Mouse (Mus musculus): ENCODE results near the gene Apaf1. TPM values are rescaled to one million over a fixed set of nuclear protein-coding genes. Genes with fewer than 3 reads are reported as not detected.

The Apaf1 gene
- polyA plus RNA-seq, 1 experiment from 2014 or later, result 24.5 TPM

GRCm38 (mm10) chr10:91098056-91098455, 15.5 kb upstream of the Apaf1 start:
- Histone ChIP-seq H3K4me3 (ENCODE audit: low read depth, low read length) (no peak overlapping the region), H3K27ac (ENCODE audit: low read length) (no peak overlapping the region), H3K27me3 (ENCODE audit: control insufficient read depth, insufficient read depth, low read length) (no peaks in the 10 kb centered on the region), H3K4me2 (replicated peaks; ENCODE audit: low read depth, low read length) (no peak overlapping the region), H3K9me3 (ENCODE audit: control insufficient read depth, low read depth, low read length) (no peaks in the 10 kb centered on the region), H3K4me1 (ENCODE audit: control insufficient read depth, insufficient read depth, low read length) (no peaks in the 10 kb centered on the region), H3K36me3 (ENCODE audit: control insufficient read depth, insufficient read depth, low read length) (peaks cover 9% of the 10 kb centered on the region), H3K9ac (replicated peaks; ENCODE audit: low read depth, low read length) (no peak overlapping the region)
- ATAC-seq (ENCODE audit: insufficient number of reproducible peaks, insufficient read depth, low FRiP score, low read depth), result no peak
- WGBS, result 92% methylated on average over 8 of the region's 8 CpGs

- no peaks in the 10 kb centered on the region for H3K9me3 ChIP-seq (ENCODE audit: control insufficient read depth, low read depth, low read length)
- H3K4me2 ChIP-seq (replicated peaks; ENCODE audit: low read depth, low read length), result no peak overlapping the region
- H3K27ac ChIP-seq (ENCODE audit: low read length), result no peak overlapping the region
- no peak overlapping the region for H3K9ac ChIP-seq (replicated peaks; ENCODE audit: low read depth, low read length)
- no peak for ATAC-seq (ENCODE audit: insufficient number of reproducible peaks, insufficient read depth, low FRiP score, low read depth)
- no peaks in the 10 kb centered on the region for H3K27me3 ChIP-seq (ENCODE audit: control insufficient read depth, insufficient read depth, low read length)
- no peaks in the 10 kb centered on the region for H3K4me1 ChIP-seq (ENCODE audit: control insufficient read depth, insufficient read depth, low read length)
- H3K36me3 ChIP-seq (ENCODE audit: control insufficient read depth, insufficient read depth, low read length), result peaks cover 11% of the 10 kb centered on the region
- no peak overlapping the region for H3K4me3 ChIP-seq (ENCODE audit: low read depth, low read length)
- WGBS, result 84% methylated on average over 15 of the region's 15 CpGs
Observed at GRCm38 (mm10) chr10:91094251-91095104, 11.9 kb upstream of the Apaf1 start.

- no peak overlapping the region for H3K9ac ChIP-seq (replicated peaks; ENCODE audit: low read depth, low read length)
- H3K4me2 ChIP-seq (replicated peaks; ENCODE audit: low read depth, low read length), result no peak overlapping the region
- no peak overlapping the region for H3K4me3 ChIP-seq (ENCODE audit: low read depth, low read length)
- no peak for ATAC-seq (ENCODE audit: insufficient number of reproducible peaks, insufficient read depth, low FRiP score, low read depth)
- H3K36me3 ChIP-seq (ENCODE audit: control insufficient read depth, insufficient read depth, low read length), result peaks cover 11% of the 10 kb centered on the region
- H3K4me1 ChIP-seq (ENCODE audit: control insufficient read depth, insufficient read depth, low read length), result no peaks in the 10 kb centered on the region
- no peaks in the 10 kb centered on the region for H3K9me3 ChIP-seq (ENCODE audit: control insufficient read depth, low read depth, low read length)
- H3K27ac ChIP-seq (ENCODE audit: low read length), result no peak overlapping the region
- H3K27me3 ChIP-seq (ENCODE audit: control insufficient read depth, insufficient read depth, low read length), result no peaks in the 10 kb centered on the region
- whole genome bisulfite sequencing, result 88% methylated on average over 4 of the region's 4 CpGs
Observed at GRCm38 (mm10) chr10:91092812-91093211, 10.2 kb upstream of the Apaf1 start.

DNA sequence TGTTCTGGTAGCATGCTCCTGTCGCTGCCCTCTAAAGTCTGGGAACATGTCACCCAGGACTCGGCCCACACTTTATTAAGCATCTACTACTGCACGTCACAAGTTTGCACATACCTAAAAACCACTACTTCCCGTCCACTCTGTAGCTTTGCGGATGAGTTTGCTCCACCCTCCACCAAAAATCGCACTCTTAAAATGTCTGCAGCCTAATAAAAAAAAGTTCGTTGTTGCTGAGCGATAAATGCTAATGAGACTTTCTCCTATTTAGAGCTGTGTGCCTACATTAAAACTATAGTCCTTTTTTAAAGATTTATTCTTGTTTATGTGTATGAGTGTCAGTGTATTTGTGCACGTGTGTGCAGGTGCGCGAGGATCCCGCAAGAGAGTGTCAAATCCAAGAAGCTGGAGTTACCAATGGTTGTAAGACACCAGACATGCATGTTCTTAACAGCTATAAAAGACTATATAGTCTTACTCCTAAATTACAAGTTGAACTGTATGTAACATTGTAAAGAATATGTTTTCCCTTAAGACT, 890 bp upstream of the Apaf1 start:
- ATAC-seq (ENCODE audit: insufficient number of reproducible peaks, insufficient read depth, low FRiP score, low read depth), result no peak
- peak overlapping the region; percentile 95 for H3K4me3 ChIP-seq (ENCODE audit: low read depth, low read length)
- no peaks in the 10 kb centered on the region for H3K4me1 ChIP-seq (ENCODE audit: control insufficient read depth, insufficient read depth, low read length)
- H3K4me2 ChIP-seq (replicated peaks; ENCODE audit: low read depth, low read length), result peak overlapping the region; percentile 71
- no peaks in the 10 kb centered on the region for H3K27me3 ChIP-seq (ENCODE audit: control insufficient read depth, insufficient read depth, low read length)
- no peaks in the 10 kb centered on the region for H3K9me3 ChIP-seq (ENCODE audit: control insufficient read depth, low read depth, low read length)
- 42% methylated on average over 12 of the region's 12 CpGs for WGBS
- H3K36me3 ChIP-seq (ENCODE audit: control insufficient read depth, insufficient read depth, low read length), result peaks cover 6% of the 10 kb centered on the region; the same call in 1 of the 2 replicates
- peak overlapping the region; percentile 84 for H3K9ac ChIP-seq (replicated peaks; ENCODE audit: low read depth, low read length)
- H3K27ac ChIP-seq (ENCODE audit: low read length), result peak overlapping the region; percentile 86

GRCm38 (mm10) chr10:91081959-91082507, 537 bp downstream of the Apaf1 start:
- peak; percentile 12 for ATAC-seq (ENCODE audit: insufficient number of reproducible peaks, insufficient read depth, low FRiP score, low read depth)
- Histone ChIP-seq H3K36me3 (ENCODE audit: control insufficient read depth, insufficient read depth, low read length) (peaks cover 10% of the 10 kb centered on the region), H3K4me3 (ENCODE audit: low read depth, low read length) (peak overlapping the region; percentile 95), H3K27ac (ENCODE audit: low read length) (peak overlapping the region; percentile 82), H3K9ac (replicated peaks; ENCODE audit: low read depth, low read length) (peak overlapping the region; percentile 84), H3K4me2 (replicated peaks; ENCODE audit: low read depth, low read length) (peak overlapping the region; percentile 68), H3K9me3 (ENCODE audit: control insufficient read depth, low read depth, low read length) (no peaks in the 10 kb centered on the region), H3K4me1 (ENCODE audit: control insufficient read depth, insufficient read depth, low read length) (no peaks in the 10 kb centered on the region), H3K27me3 (ENCODE audit: control insufficient read depth, insufficient read depth, low read length) (no peaks in the 10 kb centered on the region)
- WGBS, result under 1% methylated on average over 25 of the region's 27 CpGs

DNA sequence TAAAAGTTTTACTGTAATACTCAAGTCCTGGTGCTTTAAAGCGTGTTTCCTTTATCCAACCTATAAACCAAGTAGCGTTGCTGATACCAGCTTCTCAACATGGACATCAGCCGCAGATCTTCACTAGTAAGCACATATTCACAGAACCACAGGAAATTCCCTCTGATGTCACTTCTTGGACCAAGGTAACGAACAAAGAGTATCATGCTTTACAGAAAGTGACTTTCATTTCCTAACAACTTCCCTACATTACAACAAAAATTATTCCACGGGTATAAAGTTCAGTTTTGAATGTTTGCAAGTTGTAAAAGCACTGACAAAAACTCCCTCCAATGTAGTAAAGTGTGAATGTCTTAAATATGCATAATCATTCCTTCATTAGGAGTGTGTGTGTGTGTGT, 2.0 kb downstream of the Apaf1 start:
- WGBS, result 86% methylated on average over 5 of the region's 5 CpGs
- H3K4me2 ChIP-seq (replicated peaks; ENCODE audit: low read depth, low read length), result no peak overlapping the region
- no peaks in the 10 kb centered on the region for H3K27me3 ChIP-seq (ENCODE audit: control insufficient read depth, insufficient read depth, low read length)
- peaks cover 21% of the 10 kb centered on the region for H3K36me3 ChIP-seq (ENCODE audit: control insufficient read depth, insufficient read depth, low read length)
- H3K4me3 ChIP-seq (ENCODE audit: low read depth, low read length), result no peak overlapping the region
- no peak overlapping the region for H3K27ac ChIP-seq (ENCODE audit: low read length)
- H3K9ac ChIP-seq (replicated peaks; ENCODE audit: low read depth, low read length), result no peak overlapping the region
- no peak for ATAC-seq (ENCODE audit: insufficient number of reproducible peaks, insufficient read depth, low FRiP score, low read depth)
- no peaks in the 10 kb centered on the region for H3K9me3 ChIP-seq (ENCODE audit: control insufficient read depth, low read depth, low read length)
- H3K4me1 ChIP-seq (ENCODE audit: control insufficient read depth, insufficient read depth, low read length), result no peaks in the 10 kb centered on the region

DNA sequence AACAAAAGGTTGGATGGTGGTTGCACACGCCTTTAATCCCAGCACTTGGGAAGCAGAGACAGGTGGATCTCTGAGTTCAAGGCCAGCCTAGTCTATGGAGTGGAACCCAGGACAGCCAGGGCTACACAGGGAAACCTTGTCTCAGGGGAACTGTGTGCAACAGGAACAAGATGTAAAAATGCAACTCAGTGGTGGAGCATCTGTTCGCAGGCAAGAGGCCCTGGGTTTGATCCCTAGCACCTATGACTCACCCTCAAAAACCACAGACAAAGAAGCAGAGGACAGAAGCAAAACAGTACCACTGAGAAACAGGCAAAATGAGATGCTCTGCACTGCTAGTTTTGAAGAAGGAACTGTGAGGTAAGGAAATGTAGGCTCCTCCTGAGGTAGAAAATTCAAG, 5.9 kb downstream of the Apaf1 start:
- H3K9me3 ChIP-seq (ENCODE audit: control insufficient read depth, low read depth, low read length), result no peaks in the 10 kb centered on the region
- WGBS, result 90% methylated on average over 2 of the region's 2 CpGs
- H3K36me3 ChIP-seq (ENCODE audit: control insufficient read depth, insufficient read depth, low read length), result peaks cover 25% of the 10 kb centered on the region

DNA sequence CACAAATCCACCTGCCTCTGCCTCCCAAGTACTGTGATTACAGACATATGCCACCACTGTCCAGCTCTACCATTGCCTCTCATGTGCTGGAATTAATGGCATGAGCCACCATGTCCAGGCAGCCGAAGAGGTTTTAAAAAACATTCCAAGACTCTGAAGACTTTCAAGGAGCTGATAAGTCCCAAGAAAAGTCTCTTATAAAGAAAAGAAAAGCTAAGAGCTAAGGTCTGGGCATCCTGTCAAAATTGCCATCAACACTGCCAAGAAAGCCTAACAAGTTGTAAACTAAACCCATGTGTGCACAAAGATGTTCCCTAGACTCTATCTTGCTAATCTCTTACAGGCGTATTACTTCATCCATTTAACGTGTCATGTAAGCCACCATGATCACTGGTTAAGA, 9.2 kb downstream of the Apaf1 start:
- 80% methylated on average over 3 of the region's 3 CpGs for WGBS
- ATAC-seq (ENCODE audit: insufficient number of reproducible peaks, insufficient read depth, low FRiP score, low read depth), result no peak
- no peak overlapping the region for H3K4me3 ChIP-seq (ENCODE audit: low read depth, low read length)

More for the DNA sequence above, 5.9 kb downstream of the Apaf1 start:
- H3K4me1 ChIP-seq (ENCODE audit: control insufficient read depth, insufficient read depth, low read length), result no peaks in the 10 kb centered on the region
- no peaks in the 10 kb centered on the region for H3K27me3 ChIP-seq (ENCODE audit: control insufficient read depth, insufficient read depth, low read length)
- H3K4me2 ChIP-seq (replicated peaks; ENCODE audit: low read depth, low read length), result no peak overlapping the region
- no peak for ATAC-seq (ENCODE audit: insufficient number of reproducible peaks, insufficient read depth, low FRiP score, low read depth)
- H3K9ac ChIP-seq (replicated peaks; ENCODE audit: low read depth, low read length), result no peak overlapping the region
- H3K27ac ChIP-seq (ENCODE audit: low read length), result no peak overlapping the region
- no peak overlapping the region for H3K4me3 ChIP-seq (ENCODE audit: low read depth, low read length)

More for the DNA sequence above, 9.2 kb downstream of the Apaf1 start:
- Histone ChIP-seq H3K9me3 (ENCODE audit: control insufficient read depth, low read depth, low read length) (no peaks in the 10 kb centered on the region), H3K27me3 (ENCODE audit: control insufficient read depth, insufficient read depth, low read length) (no peaks in the 10 kb centered on the region), H3K4me1 (ENCODE audit: control insufficient read depth, insufficient read depth, low read length) (no peaks in the 10 kb centered on the region), H3K4me2 (replicated peaks; ENCODE audit: low read depth, low read length) (no peak overlapping the region), H3K27ac (ENCODE audit: low read length) (no peak overlapping the region), H3K36me3 (ENCODE audit: control insufficient read depth, insufficient read depth, low read length) (peaks cover 25% of the 10 kb centered on the region), H3K9ac (replicated peaks; ENCODE audit: low read depth, low read length) (no peak overlapping the region)
